Mouse (Mus musculus) forebrain, embryonic 14.5 days (tissue): ENCODE data around the gene Pip5k1b. TPM values are rescaled to one million over a fixed set of nuclear protein-coding genes. Genes with fewer than 3 reads are reported as not detected.

ENCODE experiments used
- ATAC-seq: fragments of 200-750 bp; cut with Nextera tagmentation; 2 replicates; pipeline ENCODE4 v1.8.0; 2017; ENCODE audit warnings: mild to moderate bottlenecking, moderate library complexity
- DNase-seq: peaks from one replicate; pipeline ENCODE4 v3.0.0-alpha.2; 2015; ENCODE audit warnings: low spot score
- H3K27ac ChIP-seq: fragments of 300-500 bp; sonication (generic); 2 replicates; pipeline ENCODE4 v1.5.1; 2014; ENCODE audit warnings: low read depth, mild to moderate bottlenecking, control low read depth, low read length, moderate library complexity
- H3K27me3 ChIP-seq: fragments of 300-500 bp; sonication (generic); replicated peaks from 2 replicates; pipeline ENCODE4 v1.6.1; 2014; ENCODE audit warnings: low read length, control low read depth, mixed read lengths; ENCODE audit not compliant: control insufficient read depth, insufficient read depth
- H3K36me3 ChIP-seq: fragments of 300-500 bp; sonication (generic); 2 replicates; pipeline ENCODE4 v1.6.1; 2014; ENCODE audit warnings: low read length, control low read depth; ENCODE audit not compliant: control insufficient read depth, insufficient read depth
- H3K4me1 ChIP-seq: fragments of 300-500 bp; sonication (generic); 2 replicates; pipeline ENCODE4 v1.6.1; 2014; ENCODE audit warnings: antibody characterized with exemption, low read length, control low read depth; ENCODE audit not compliant: control insufficient read depth, insufficient read depth
- H3K4me2 ChIP-seq: fragments of 300-500 bp; sonication (generic); 2 replicates; pipeline ENCODE4 v1.6.1; 2014; ENCODE audit warnings: mild to moderate bottlenecking, control low read depth, low read length
- H3K4me3 ChIP-seq: fragments of 300-500 bp; sonication (generic); 2 replicates; pipeline ENCODE4 v1.5.1; 2014; ENCODE audit warnings: low read depth, low read length, control low read depth
- H3K9ac ChIP-seq: fragments of 300-500 bp; sonication (generic); 2 replicates; pipeline ENCODE4 v1.6.1; 2014; ENCODE audit warnings: mild to moderate bottlenecking, low read length, control low read depth, moderate library complexity
- H3K9me3 ChIP-seq: fragments of 300-500 bp; sonication (generic); replicated peaks from 2 replicates; pipeline ENCODE4 v1.6.1; 2016; ENCODE audit warnings: low read length, control low read depth, mixed read lengths; ENCODE audit not compliant: control insufficient read depth
- WGBS: fragments of 180-500 bp; shearing (Covaris S2); extraction: QIAGEN DNeasy Blood & Tissue Kit; methylation state at CpG from one replicate; pipeline ENCODE4 v1.1.7; 2014; 5-methylcytosine and 5-hydroxymethylcytosine counted together
- polyA plus RNA-seq: library from polyadenylated mRNA; unstranded; fragments of >200 nt; fragmentation: Nextera tagmentation; extraction: Ambion mirVana; gene quantifications from 2 replicates; pipeline ENCODE4 v1.2.1, GENCODE M21; 2014

Gene Pip5k1b
- polyA plus RNA-seq = 1.8 and 2.1 TPM in 2 replicates

DNA sequence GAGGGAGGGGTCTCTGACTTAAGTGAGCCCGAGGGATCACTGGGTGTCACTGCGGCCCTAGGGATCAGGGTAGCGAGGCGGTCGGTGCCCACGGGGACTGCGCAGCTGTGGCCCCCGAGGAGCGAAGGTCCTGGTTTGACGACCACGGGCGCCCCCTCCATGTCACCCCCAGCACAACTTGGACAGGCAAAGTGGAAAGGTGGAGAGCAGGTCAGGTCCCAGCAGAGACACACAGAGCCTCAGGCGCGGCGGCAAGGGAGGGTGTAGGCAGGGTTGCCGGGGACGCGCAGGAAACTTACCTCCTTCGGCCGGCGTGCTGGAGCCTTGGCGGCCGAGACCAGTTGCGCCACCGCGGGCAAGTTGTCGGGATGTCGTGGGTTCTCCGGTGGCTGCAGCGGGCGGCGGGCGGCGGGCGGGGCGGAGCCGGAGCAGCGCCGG, at the start of gene Pip5k1b:
TSS of gene Pip5k1b (minus strand) at position 407 of the 438 bp plus-strand sequence.
- H3K27me3 ChIP-seq = peaks cover 13% of the 10 kb centered on the region
- H3K9me3 ChIP-seq = no peaks in the 10 kb centered on the region
- DNase-seq (peak; percentile 51), ATAC-seq (peak; percentile 65)
- under 1% methylated on average over 31 of the region's 39 CpGs for WGBS
- H3K4me3 ChIP-seq = peak within 1 kb of the TSS; percentile 73
- H3K9ac ChIP-seq = peak within 1 kb of the TSS; percentile 82
- peaks cover 5% of the 10 kb centered on the region for H3K4me1 ChIP-seq
- peak within 1 kb of the TSS; percentile 98 for H3K4me2 ChIP-seq
- H3K27ac ChIP-seq = peak within 1 kb of the TSS; percentile 72; the same call in 1 of the 2 replicates
- no peaks in the 10 kb centered on the region for H3K36me3 ChIP-seq

DNA sequence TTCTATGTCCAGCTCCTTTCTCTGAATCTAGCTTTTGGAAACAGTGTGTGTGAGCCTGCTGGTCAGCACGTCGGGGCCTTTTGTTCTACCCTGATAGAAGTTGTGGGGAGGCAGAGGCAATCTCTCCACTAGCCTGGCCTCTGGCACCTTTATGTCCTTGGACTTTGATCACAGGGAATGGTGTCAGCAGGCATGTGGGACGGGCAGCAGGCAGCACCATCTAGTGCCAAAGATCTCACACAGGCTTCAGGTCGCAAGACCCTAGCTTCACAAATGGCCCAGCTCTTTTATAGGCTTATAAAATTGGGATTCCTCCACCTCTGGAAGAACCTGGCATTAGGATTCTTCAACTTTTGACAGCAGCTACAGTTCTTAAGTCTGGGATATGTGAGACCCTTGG, 48.4 kb upstream of the Pip5k1b start:
- Histone ChIP-seq H3K4me1 (no peaks in the 10 kb centered on the region), H3K27ac (no peak overlapping the region), H3K9ac (no peak overlapping the region), H3K4me3 (no peak overlapping the region), H3K9me3 (no peaks in the 10 kb centered on the region), H3K4me2 (no peak overlapping the region), H3K27me3 (no peaks in the 10 kb centered on the region), H3K36me3 (no peaks in the 10 kb centered on the region)
- no peak for DNase-seq
- ATAC-seq = no peak
- WGBS = 82% methylated on average over 4 of the region's 4 CpGs

DNA sequence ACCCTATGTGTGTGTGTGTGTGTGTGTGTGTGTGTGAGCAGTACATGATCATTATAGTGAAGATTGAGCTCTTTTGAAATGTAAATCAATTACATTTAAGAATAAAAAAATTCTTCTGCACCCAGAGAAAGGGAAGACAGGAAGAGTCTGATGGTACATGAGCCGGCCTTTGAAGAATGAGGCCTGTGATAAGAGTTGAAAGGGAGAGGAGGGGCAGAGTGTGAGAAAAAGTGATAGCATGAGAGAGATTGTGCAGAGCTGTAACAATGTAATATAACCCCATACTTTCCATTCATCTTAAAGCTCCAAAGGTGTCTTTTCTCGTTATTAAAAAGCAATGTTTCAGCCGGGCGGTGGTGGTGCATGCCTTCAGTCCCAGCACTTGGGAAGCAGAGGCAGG, 47.8 kb upstream of the Pip5k1b start:
- WGBS = 85% methylated on average over 4 of the region's 4 CpGs
- DNase-seq = no peak
- Histone ChIP-seq H3K4me1 (no peaks in the 10 kb centered on the region), H3K27ac (no peak overlapping the region), H3K9ac (no peak overlapping the region), H3K27me3 (no peaks in the 10 kb centered on the region), H3K4me3 (no peak overlapping the region), H3K36me3 (no peaks in the 10 kb centered on the region), H3K4me2 (no peak overlapping the region), H3K9me3 (no peaks in the 10 kb centered on the region)
- ATAC-seq = no peak

GRCm38 (mm10) chr19:24586726-24587125, 31.1 kb upstream of the Pip5k1b start:
- 77% methylated on average over 2 of the region's 2 CpGs for WGBS
- no peak for DNase-seq

GRCm38 (mm10) chr19:24585171-24585570, 29.5 kb upstream of the Pip5k1b start:
- no peak overlapping the region for H3K27ac ChIP-seq
- ATAC-seq (no peak), DNase-seq (no peak)
- 93% methylated on average over 5 of the region's 5 CpGs for whole genome bisulfite sequencing
- H3K4me1 ChIP-seq = no peaks in the 10 kb centered on the region
- H3K9me3 ChIP-seq = no peaks in the 10 kb centered on the region
- no peak overlapping the region for H3K9ac ChIP-seq
- H3K4me2 ChIP-seq = no peak overlapping the region
- no peaks in the 10 kb centered on the region for H3K27me3 ChIP-seq
- H3K4me3 ChIP-seq = no peak overlapping the region
- no peaks in the 10 kb centered on the region for H3K36me3 ChIP-seq

More at GRCm38 (mm10) chr19:24586726-24587125, 31.1 kb upstream of the Pip5k1b start:
- H3K4me1 ChIP-seq = no peaks in the 10 kb centered on the region
- no peaks in the 10 kb centered on the region for H3K36me3 ChIP-seq
- no peaks in the 10 kb centered on the region for H3K9me3 ChIP-seq
- no peaks in the 10 kb centered on the region for H3K27me3 ChIP-seq
- no peak overlapping the region for H3K4me2 ChIP-seq
- H3K4me3 ChIP-seq = no peak overlapping the region
- no peak overlapping the region for H3K9ac ChIP-seq
- no peak overlapping the region for H3K27ac ChIP-seq
- ATAC-seq = no peak

- no peak overlapping the region for H3K4me2 ChIP-seq
- H3K27me3 ChIP-seq = no peaks in the 10 kb centered on the region
- 86% methylated on average over 8 of the region's 8 CpGs for WGBS
- H3K27ac ChIP-seq = no peak overlapping the region
- H3K9ac ChIP-seq = no peak overlapping the region
- H3K36me3 ChIP-seq = no peaks in the 10 kb centered on the region
- no peaks in the 10 kb centered on the region for H3K4me1 ChIP-seq
- ATAC-seq (no peak), DNase-seq (no peak)
- no peaks in the 10 kb centered on the region for H3K9me3 ChIP-seq
- H3K4me3 ChIP-seq = no peak overlapping the region
Observed at GRCm38 (mm10) chr19:24583956-24584355, 28.3 kb upstream of the Pip5k1b start.

GRCm38 (mm10) chr19:24576125-24576524, 20.5 kb upstream of the Pip5k1b start:
- H3K36me3 ChIP-seq = no peaks in the 10 kb centered on the region
- WGBS = 93% methylated on average over 13 of the region's 13 CpGs
- no peak for ATAC-seq

GRCm38 (mm10) chr19:24571756-24572181, 16.1 kb upstream of the Pip5k1b start:
- Histone ChIP-seq H3K4me1 (no peaks in the 10 kb centered on the region), H3K36me3 (no peaks in the 10 kb centered on the region), H3K27ac (no peak overlapping the region), H3K9ac (no peak overlapping the region), H3K27me3 (no peaks in the 10 kb centered on the region), H3K9me3 (no peaks in the 10 kb centered on the region), H3K4me3 (no peak overlapping the region), H3K4me2 (no peak overlapping the region)
- 47% methylated on average over 7 of the region's 7 CpGs for WGBS
- ATAC-seq = no peak
- DNase-seq = no peak

More at GRCm38 (mm10) chr19:24576125-24576524, 20.5 kb upstream of the Pip5k1b start:
- DNase-seq = no peak
- Histone ChIP-seq H3K9me3 (no peaks in the 10 kb centered on the region), H3K27me3 (no peaks in the 10 kb centered on the region), H3K27ac (no peak overlapping the region), H3K4me2 (no peak overlapping the region), H3K4me3 (no peak overlapping the region), H3K9ac (no peak overlapping the region), H3K4me1 (no peaks in the 10 kb centered on the region)

DNA sequence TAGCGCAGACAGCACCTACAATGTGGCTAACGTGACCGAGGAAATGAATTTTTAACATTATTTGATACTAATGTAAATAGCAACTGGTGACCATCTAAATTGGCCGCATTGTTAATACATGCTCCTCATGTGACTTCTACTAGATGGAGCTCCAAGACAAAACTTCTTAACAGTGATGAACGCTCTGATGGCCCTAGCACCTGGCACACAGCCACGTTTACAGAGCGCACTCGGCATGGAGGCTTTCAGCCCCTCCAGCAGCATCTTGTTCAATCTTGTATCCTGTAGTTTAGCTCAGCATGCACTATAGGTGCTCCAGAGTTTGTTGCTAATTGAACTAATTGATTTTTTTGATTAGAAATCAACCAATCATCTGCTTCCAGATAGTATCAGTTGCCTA, 15.3 kb upstream of the Pip5k1b start:
- ATAC-seq (no peak), DNase-seq (no peak)
- Histone ChIP-seq H3K9ac (no peak overlapping the region), H3K4me1 (no peaks in the 10 kb centered on the region), H3K4me2 (no peak overlapping the region), H3K36me3 (no peaks in the 10 kb centered on the region), H3K9me3 (no peaks in the 10 kb centered on the region), H3K27ac (no peak overlapping the region), H3K4me3 (no peak overlapping the region), H3K27me3 (no peaks in the 10 kb centered on the region)
- WGBS = 78% methylated on average over 8 of the region's 8 CpGs
